Mouse (Mus musculus) lung, postnatal 10 days (tissue): Measurements from ENCODE around the gene Trpc3.

Experiments
- DNase-seq: peaks from one replicate; pipeline ENCODE4 v3.0.0; 2021

Trpc3 gene

GRCm38 (mm10) chr3:36598811-36599210 lies 91.2 kb downstream of the Trpc3 start:
- no peak for DNase-seq

GRCm38 (mm10) chr3:36571827-36572378 lies 118.1 kb downstream of the Trpc3 start, which contains the start of gene Ccna2:
TSS of gene Ccna2 (minus strand) at chr3:36572150.
- peak; percentile 99 for DNase-seq

GRCm38 (mm10) chr3:36571361-36571826 lies 118.6 kb downstream of the Trpc3 start:
- DNase-seq: no peak
